Mouse (Mus musculus) spleen, adult 2 months (tissue): ENCODE results near the gene Snrnp70.

Experiments used
- CTCF ChIP-seq: fragments of 200-500 bp; IDR thresholded peaks from 2 replicates; pipeline ENCODE4 v1.5.1; 2011; ENCODE audit warnings: mild to moderate bottlenecking, inconsistent platforms; ENCODE audit not compliant: insufficient read depth, insufficient read length, insufficient replicate concordance; ENCODE audit errors: extremely low read depth
- POLR2A ChIP-seq: fragments of 200-500 bp; IDR thresholded peaks from 2 replicates; pipeline ENCODE4 v1.6.1; 2011; ENCODE audit warnings: low read depth, low read length, inconsistent platforms

- TF ChIP-seq CTCF: no peak
- no peak for TF ChIP-seq POLR2A
Measured at GRCm38 (mm10) chr7:45426556-45426955, 31.0 kb upstream of the Snrnp70 start.
